Mouse (Mus musculus): ENCODE data around the gene Slco2b1. TPM values are rescaled to one million over a fixed set of nuclear protein-coding genes. Genes with fewer than 3 reads are reported as not detected.
"Not testable (repeated sequence)": the region's sequence is repeated elsewhere in the genome, so short reads cannot be mapped to it uniquely, and the experiment has no call there.

Gene Slco2b1
- 0.34 and 0.97 TPM in 2 replicates for polyA plus RNA-seq (2014; fragmentation: Nextera tagmentation; extraction: Ambion mirVana)

DNA sequence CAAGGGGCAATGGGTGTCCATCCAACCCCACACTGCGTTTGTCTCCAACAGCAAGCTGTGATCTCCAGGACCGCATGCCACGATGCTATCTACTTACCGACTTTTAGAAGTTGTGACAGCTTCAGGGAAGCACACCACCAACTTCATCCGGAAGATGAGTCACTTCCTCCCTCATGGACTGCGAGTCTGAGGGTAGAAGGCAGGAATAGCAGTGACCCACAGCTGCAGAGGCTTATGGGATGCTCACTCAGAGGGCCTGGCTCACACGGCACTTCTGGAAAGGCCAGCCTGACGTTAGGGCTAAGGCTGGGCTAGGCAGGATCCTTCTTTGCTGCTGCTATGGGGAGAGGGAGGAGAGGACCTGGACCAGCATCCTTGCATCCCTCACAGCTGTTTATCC lies at the start of gene Slco2b1:
Gene Slco2b1, minus strand, starts transcription at position 175 of the 400 bp plus-strand sequence.
- no peak for ATAC-seq (replicated peaks; ENCODE audit: low FRiP score)
- Histone ChIP-seq H3K9me3 (ENCODE audit: control insufficient read depth, low read length) (no peaks in the 10 kb centered on the region), H3K27me3 (replicated peaks; ENCODE audit: control insufficient read depth, insufficient read depth, low read length) (peaks cover 10% of the 10 kb centered on the region; the same call in 1 of the 2 replicates), H3K4me2 (no peak within 1 kb of the TSS), H3K9ac (ENCODE audit: low read depth, low read length) (no peak within 1 kb of the TSS), H3K4me3 (ENCODE audit: low read depth, low read length) (no peak within 1 kb of the TSS), H3K27ac (ENCODE audit: low read depth, low read length) (no peak within 1 kb of the TSS), H3K36me3 (ENCODE audit: control insufficient read depth, insufficient read depth, low read length) (no peaks in the 10 kb centered on the region), H3K4me1 (replicated peaks; ENCODE audit: control insufficient read depth, insufficient read depth, low read length) (0 out of 2 replicates have a peak, but pooled peaks cover 6% of the 10 kb centered on the region)
- WGBS: 46% methylated on average over 8 of the region's 8 CpGs
- no peak for DNase-seq (ENCODE audit: low spot score)

DNA sequence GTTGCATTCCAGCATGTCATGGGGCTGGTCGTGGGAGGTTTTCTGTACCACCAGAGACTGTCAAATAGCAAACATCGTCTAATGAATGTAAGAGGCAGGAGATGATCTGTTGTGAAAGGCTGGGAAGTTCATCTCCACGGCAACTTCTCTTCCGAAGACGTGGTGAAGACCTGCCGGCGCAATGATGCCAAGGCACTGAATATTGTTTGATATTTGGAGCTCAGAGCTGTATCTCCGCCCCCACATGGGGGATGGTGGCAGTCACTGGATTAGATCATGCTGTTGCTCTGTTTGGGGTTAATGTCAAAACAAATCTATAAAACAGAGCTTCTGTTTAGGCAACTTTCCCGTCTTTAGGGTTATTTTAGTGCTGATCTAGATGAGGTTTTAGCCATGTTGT lies 28.1 kb upstream of the Slco2b1 start:
- Histone ChIP-seq H3K4me3 (ENCODE audit: low read depth, low read length) (no peak overlapping the region), H3K27me3 (replicated peaks; ENCODE audit: control insufficient read depth, insufficient read depth, low read length) (no peaks in the 10 kb centered on the region), H3K9ac (ENCODE audit: low read depth, low read length) (no peak overlapping the region), H3K4me1 (replicated peaks; ENCODE audit: control insufficient read depth, insufficient read depth, low read length) (no peaks in the 10 kb centered on the region), H3K9me3 (ENCODE audit: control insufficient read depth, low read length) (no peaks in the 10 kb centered on the region), H3K27ac (ENCODE audit: low read depth, low read length) (no peak overlapping the region), H3K36me3 (ENCODE audit: control insufficient read depth, insufficient read depth, low read length) (no peaks in the 10 kb centered on the region), H3K4me2 (no peak overlapping the region)
- DNase-seq (ENCODE audit: low spot score): no peak
- 67% methylated on average over 9 of the region's 9 CpGs for WGBS
- no peak for ATAC-seq (replicated peaks; ENCODE audit: low FRiP score)

DNA sequence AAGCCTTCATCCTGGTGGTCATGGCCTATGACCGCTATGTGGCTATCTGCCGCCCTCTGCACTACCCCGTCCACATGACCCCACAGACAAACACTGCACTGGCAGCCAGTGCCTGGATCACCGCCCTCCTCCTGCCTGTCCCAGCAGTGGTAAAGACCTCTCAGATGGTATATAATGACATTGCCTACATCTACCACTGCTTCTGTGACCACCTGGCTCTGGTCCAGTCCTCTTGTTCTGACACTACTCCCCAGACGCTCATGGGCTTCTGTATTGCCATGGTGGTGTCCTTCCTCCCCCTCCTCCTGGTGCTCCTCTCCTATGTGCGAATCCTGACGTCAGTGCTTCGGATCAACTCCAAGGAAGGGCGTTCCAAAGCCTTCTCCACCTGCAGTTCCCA lies 24.4 kb upstream of the Slco2b1 start:
- not testable (repeated sequence) for H3K36me3 ChIP-seq (ENCODE audit: control insufficient read depth, insufficient read depth, low read length); H3K9ac ChIP-seq (ENCODE audit: low read depth, low read length); H3K9me3 ChIP-seq (ENCODE audit: control insufficient read depth, low read length); DNase-seq (ENCODE audit: low spot score); H3K4me1 ChIP-seq (replicated peaks; ENCODE audit: control insufficient read depth, insufficient read depth, low read length); H3K4me3 ChIP-seq (ENCODE audit: low read depth, low read length); H3K27ac ChIP-seq (ENCODE audit: low read depth, low read length); H3K4me2 ChIP-seq; ATAC-seq (replicated peaks; ENCODE audit: low FRiP score); H3K27me3 ChIP-seq (replicated peaks; ENCODE audit: control insufficient read depth, insufficient read depth, low read length)
- WGBS: 88% methylated on average over 9 of the region's 9 CpGs

DNA sequence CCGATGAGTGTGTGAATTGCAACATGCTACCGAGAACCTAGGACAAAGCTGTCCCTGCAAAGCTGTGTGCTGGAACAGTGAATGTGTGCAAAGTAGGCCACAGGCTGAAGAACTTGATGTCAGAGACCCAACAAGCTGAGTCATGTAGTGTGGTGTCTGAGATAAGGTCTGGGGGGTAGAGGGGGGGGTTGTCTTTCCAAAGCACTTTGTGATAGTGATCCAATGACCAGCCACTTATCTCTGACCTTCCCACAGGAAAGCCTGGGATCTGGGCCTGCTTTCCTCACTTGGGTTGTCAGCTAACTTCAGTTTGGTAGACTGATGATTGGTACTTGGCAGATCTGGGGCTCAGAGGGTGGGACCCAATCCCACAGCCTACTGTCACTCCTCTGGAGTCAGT lies 23.5 kb upstream of the Slco2b1 start:
- H3K4me2 ChIP-seq: no peak overlapping the region
- DNase-seq (ENCODE audit: low spot score) (no peak), ATAC-seq (replicated peaks; ENCODE audit: low FRiP score) (no peak)
- H3K27me3 ChIP-seq (replicated peaks; ENCODE audit: control insufficient read depth, insufficient read depth, low read length): no peaks in the 10 kb centered on the region
- H3K4me1 ChIP-seq (replicated peaks; ENCODE audit: control insufficient read depth, insufficient read depth, low read length): no peaks in the 10 kb centered on the region
- H3K4me3 ChIP-seq (ENCODE audit: low read depth, low read length): no peak overlapping the region
- no peak overlapping the region for H3K9ac ChIP-seq (ENCODE audit: low read depth, low read length)
- H3K36me3 ChIP-seq (ENCODE audit: control insufficient read depth, insufficient read depth, low read length): no peaks in the 10 kb centered on the region
- WGBS: 53% methylated on average over 2 of the region's 2 CpGs
- no peak overlapping the region for H3K27ac ChIP-seq (ENCODE audit: low read depth, low read length)
- H3K9me3 ChIP-seq (ENCODE audit: control insufficient read depth, low read length): no peaks in the 10 kb centered on the region

- Histone ChIP-seq H3K9ac (ENCODE audit: low read depth, low read length) (no peak within 1 kb of the TSS), H3K4me2 (no peak within 1 kb of the TSS), H3K36me3 (ENCODE audit: control insufficient read depth, insufficient read depth, low read length) (no peaks in the 10 kb centered on the region), H3K4me1 (replicated peaks; ENCODE audit: control insufficient read depth, insufficient read depth, low read length) (no peaks in the 10 kb centered on the region), H3K4me3 (ENCODE audit: low read depth, low read length) (no peak within 1 kb of the TSS), H3K27ac (ENCODE audit: low read depth, low read length) (no peak within 1 kb of the TSS), H3K27me3 (replicated peaks; ENCODE audit: control insufficient read depth, insufficient read depth, low read length) (no peaks in the 10 kb centered on the region), H3K9me3 (ENCODE audit: control insufficient read depth, low read length) (no peaks in the 10 kb centered on the region; the same call in 1 of the 2 replicates)
- WGBS: 89% methylated on average over 2 of the region's 2 CpGs
- ATAC-seq (replicated peaks; ENCODE audit: low FRiP score) (no peak), DNase-seq (ENCODE audit: low spot score) (peak; percentile 9)
These were observed 18.8 kb upstream of the Slco2b1 start, which contains the start of gene Olfr520 for GRCm38 (mm10) chr7:99729973-99730372. TSS of gene Olfr520 (plus strand) at chr7:99730273.

DNA sequence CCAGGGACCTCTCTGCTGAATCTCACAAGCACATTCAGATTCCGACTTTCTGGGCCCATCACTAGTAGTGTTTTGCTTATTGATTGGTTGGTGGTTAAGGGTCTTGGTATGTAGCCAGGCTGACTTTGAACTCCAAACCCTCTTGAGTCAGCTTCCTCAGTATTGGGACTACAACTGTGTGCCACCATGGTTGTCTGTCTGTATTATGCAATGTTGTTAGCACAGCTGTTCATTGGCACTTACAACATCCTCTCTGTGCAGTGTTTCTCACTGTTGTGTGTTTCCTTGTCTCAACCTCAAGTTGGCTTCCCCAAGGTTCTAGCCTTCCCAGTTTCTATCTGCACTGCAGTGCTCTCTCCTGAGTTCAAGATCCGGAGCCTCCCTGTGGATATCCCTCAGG lies 5.4 kb upstream of the Slco2b1 start:
- no peak overlapping the region for H3K4me2 ChIP-seq
- no peak overlapping the region for H3K9ac ChIP-seq (ENCODE audit: low read depth, low read length)
- H3K4me1 ChIP-seq (replicated peaks; ENCODE audit: control insufficient read depth, insufficient read depth, low read length): no peaks in the 10 kb centered on the region
- H3K36me3 ChIP-seq (ENCODE audit: control insufficient read depth, insufficient read depth, low read length): no peaks in the 10 kb centered on the region
- H3K27me3 ChIP-seq (replicated peaks; ENCODE audit: control insufficient read depth, insufficient read depth, low read length): no peaks in the 10 kb centered on the region; the same call in 1 of the 2 replicates
- no peaks in the 10 kb centered on the region for H3K9me3 ChIP-seq (ENCODE audit: control insufficient read depth, low read length)
- H3K27ac ChIP-seq (ENCODE audit: low read depth, low read length): no peak overlapping the region
- DNase-seq (ENCODE audit: low spot score) (no peak), ATAC-seq (replicated peaks; ENCODE audit: low FRiP score) (no peak)
- H3K4me3 ChIP-seq (ENCODE audit: low read depth, low read length): no peak overlapping the region
- 83% methylated on average over 2 of the region's 2 CpGs for WGBS

GRCm38 (mm10) chr7:99712431-99712830 lies 1.3 kb upstream of the Slco2b1 start:
- no peak overlapping the region for H3K4me3 ChIP-seq (ENCODE audit: low read depth, low read length)
- ATAC-seq (replicated peaks; ENCODE audit: low FRiP score): no peak
- no peak for DNase-seq (ENCODE audit: low spot score)
- peaks cover 10% of the 10 kb centered on the region; the same call in 1 of the 2 replicates for H3K27me3 ChIP-seq (replicated peaks; ENCODE audit: control insufficient read depth, insufficient read depth, low read length)
- H3K4me1 ChIP-seq (replicated peaks; ENCODE audit: control insufficient read depth, insufficient read depth, low read length): no peaks in the 10 kb centered on the region
- H3K4me2 ChIP-seq: no peak overlapping the region
- no peaks in the 10 kb centered on the region for H3K9me3 ChIP-seq (ENCODE audit: control insufficient read depth, low read length)
- H3K9ac ChIP-seq (ENCODE audit: low read depth, low read length): no peak overlapping the region
- no peaks in the 10 kb centered on the region for H3K36me3 ChIP-seq (ENCODE audit: control insufficient read depth, insufficient read depth, low read length)
- H3K27ac ChIP-seq (ENCODE audit: low read depth, low read length): no peak overlapping the region
- WGBS: 86% methylated on average over 4 of the region's 4 CpGs

GRCm38 (mm10) chr7:99710476-99710875 lies 664 bp downstream of the Slco2b1 start:
- Histone ChIP-seq H3K27me3 (replicated peaks; ENCODE audit: control insufficient read depth, insufficient read depth, low read length) (peaks cover 10% of the 10 kb centered on the region; the same call in 1 of the 2 replicates), H3K4me2 (no peak overlapping the region), H3K9ac (ENCODE audit: low read depth, low read length) (no peak overlapping the region), H3K4me1 (replicated peaks; ENCODE audit: control insufficient read depth, insufficient read depth, low read length) (0 out of 2 replicates have a peak, but pooled peaks cover 7% of the 10 kb centered on the region), H3K36me3 (ENCODE audit: control insufficient read depth, insufficient read depth, low read length) (no peaks in the 10 kb centered on the region), H3K27ac (ENCODE audit: low read depth, low read length) (no peak overlapping the region), H3K4me3 (ENCODE audit: low read depth, low read length) (no peak overlapping the region), H3K9me3 (ENCODE audit: control insufficient read depth, low read length) (no peaks in the 10 kb centered on the region)
- ATAC-seq (replicated peaks; ENCODE audit: low FRiP score) (no peak), DNase-seq (ENCODE audit: low spot score) (no peak)
- WGBS: 22% methylated on average over 1 of the region's 1 CpGs

GRCm38 (mm10) chr7:99709992-99710391 lies 1.1 kb downstream of the Slco2b1 start:
- 60% methylated on average over 7 of the region's 7 CpGs for WGBS
- H3K36me3 ChIP-seq (ENCODE audit: control insufficient read depth, insufficient read depth, low read length): no peaks in the 10 kb centered on the region

More at GRCm38 (mm10) chr7:99709992-99710391, 1.1 kb downstream of the Slco2b1 start:
- Histone ChIP-seq H3K27ac (ENCODE audit: low read depth, low read length) (no peak overlapping the region), H3K4me2 (no peak overlapping the region), H3K9me3 (ENCODE audit: control insufficient read depth, low read length) (no peaks in the 10 kb centered on the region), H3K27me3 (replicated peaks; ENCODE audit: control insufficient read depth, insufficient read depth, low read length) (peaks cover 10% of the 10 kb centered on the region; the same call in 1 of the 2 replicates), H3K9ac (ENCODE audit: low read depth, low read length) (no peak overlapping the region), H3K4me1 (replicated peaks; ENCODE audit: control insufficient read depth, insufficient read depth, low read length) (0 out of 2 replicates have a peak, but pooled peaks cover 7% of the 10 kb centered on the region), H3K4me3 (ENCODE audit: low read depth, low read length) (no peak overlapping the region)
- ATAC-seq (replicated peaks; ENCODE audit: low FRiP score) (no peak), DNase-seq (ENCODE audit: low spot score) (no peak)

All from liver, embryonic 11.5 days (tissue).